Mouse (Mus musculus) embryonic fibroblast, embryonic 13.5 days (primary cell): Measurements from ENCODE around the gene Trim52. TPM values are rescaled to one million over a fixed set of nuclear protein-coding genes. Genes with fewer than 3 reads are reported as not detected.
"Not testable (repeated sequence)": the region's sequence is repeated elsewhere in the genome, so short reads cannot be mapped to it uniquely, and the experiment has no call there.

Source experiments
- H3K27ac ChIP-seq: 2 replicates; pipeline ENCODE4 v1.5.1; 2012; ENCODE audit warnings: low read length, control low read depth, inconsistent platforms; ENCODE audit not compliant: insufficient read depth
- H3K4me1 ChIP-seq: 2 replicates; pipeline ENCODE4 v1.6.1; 2011; ENCODE audit warnings: low read length; ENCODE audit not compliant: control insufficient read depth, insufficient read depth
- H3K4me3 ChIP-seq: 2 replicates; pipeline ENCODE4 v1.5.1; 2011; ENCODE audit warnings: mild to moderate bottlenecking, control low read depth, low read length; ENCODE audit not compliant: insufficient read depth
- CTCF ChIP-seq: IDR thresholded peaks from 2 replicates; pipeline ENCODE4 v1.5.1; 2011; ENCODE audit warnings: mild to moderate bottlenecking, control low read depth, low read length, moderate library complexity, borderline replicate concordance; ENCODE audit not compliant: insufficient read depth
- POLR2A ChIP-seq: IDR thresholded peaks from 2 replicates; pipeline ENCODE4 v1.6.1; 2011; ENCODE audit warnings: low read depth, mild to moderate bottlenecking, control low read depth, low read length, moderate library complexity
- polyA plus RNA-seq: library from polyadenylated mRNA; stranded (reverse); fragments of >200 nt; gene quantifications from 2 replicates; pipeline ENCODE4 v1.2.4, GENCODE M21; 2011; ENCODE audit warnings: low read depth; ENCODE audit not compliant: missing spikeins, insufficient read length

The Trim52 gene
- polyA plus RNA-seq, 1 experiment: not detected

- no peak overlapping the region for H3K27ac ChIP-seq
- H3K4me1 ChIP-seq: no peaks in the 10 kb centered on the region
- H3K4me3 ChIP-seq: no peak overlapping the region
- TF ChIP-seq POLR2A (no peak), CTCF (no peak)
Observed at GRCm38 (mm10) chr14:106154879-106155576, 49.0 kb downstream of the Trim52 start.

GRCm38 (mm10) chr14:106156533-106156932, 50.5 kb downstream of the Trim52 start:
- TF ChIP-seq CTCF (no peak), POLR2A (no peak)

GRCm38 (mm10) chr14:106162331-106162730, 56.3 kb downstream of the Trim52 start:
- TF ChIP-seq POLR2A (no peak), CTCF (no peak)
- Histone ChIP-seq H3K27ac (peak overlapping the region; percentile 92), H3K4me3 (no peak overlapping the region), H3K4me1 (no peaks in the 10 kb centered on the region)

More at GRCm38 (mm10) chr14:106156533-106156932, 50.5 kb downstream of the Trim52 start:
- H3K4me3 ChIP-seq: no peak overlapping the region
- no peak overlapping the region for H3K27ac ChIP-seq
- H3K4me1 ChIP-seq: no peaks in the 10 kb centered on the region

GRCm38 (mm10) chr14:106163196-106163595, 57.2 kb downstream of the Trim52 start:
- no peak for TF ChIP-seq POLR2A
- TF ChIP-seq CTCF: no peak
- H3K27ac ChIP-seq: peak overlapping the region; percentile 77
- no peak overlapping the region for H3K4me3 ChIP-seq
- no peaks in the 10 kb centered on the region for H3K4me1 ChIP-seq

- H3K4me1 ChIP-seq, H3K27ac ChIP-seq, H3K4me3 ChIP-seq: not testable (repeated sequence)
Observed at GRCm38 (mm10) chr14:106163933-106164332, 57.9 kb downstream of the Trim52 start.

GRCm38 (mm10) chr14:106176879-106177278, 70.9 kb downstream of the Trim52 start:
- TF ChIP-seq CTCF (no peak), POLR2A (no peak)
- Histone ChIP-seq H3K4me3 (no peak overlapping the region), H3K4me1 (peaks cover 3% of the 10 kb centered on the region; the same call in 1 of the 2 replicates), H3K27ac (no peak overlapping the region)

GRCm38 (mm10) chr14:106178245-106178644, 72.2 kb downstream of the Trim52 start:
- Histone ChIP-seq H3K27ac (no peak overlapping the region), H3K4me1 (peaks cover 3% of the 10 kb centered on the region; the same call in 1 of the 2 replicates), H3K4me3 (no peak overlapping the region)
- no peak for TF ChIP-seq CTCF

- no peak for TF ChIP-seq CTCF
- no peak for TF ChIP-seq POLR2A
- Histone ChIP-seq H3K4me3 (no peak overlapping the region), H3K4me1 (peaks cover 3% of the 10 kb centered on the region; the same call in 1 of the 2 replicates), H3K27ac (no peak overlapping the region)
Observed at GRCm38 (mm10) chr14:106179102-106179727, 73.2 kb downstream of the Trim52 start.

GRCm38 (mm10) chr14:106179728-106180125, 73.7 kb downstream of the Trim52 start:
- Histone ChIP-seq H3K4me1 (peaks cover 3% of the 10 kb centered on the region; the same call in 1 of the 2 replicates), H3K4me3 (no peak overlapping the region), H3K27ac (no peak overlapping the region)
- TF ChIP-seq POLR2A: no peak
- no peak for TF ChIP-seq CTCF

- peaks cover 3% of the 10 kb centered on the region; the same call in 1 of the 2 replicates for H3K4me1 ChIP-seq
- no peak overlapping the region for H3K4me3 ChIP-seq
- no peak for TF ChIP-seq POLR2A
- no peak for TF ChIP-seq CTCF
- no peak overlapping the region for H3K27ac ChIP-seq
Observed at GRCm38 (mm10) chr14:106180616-106181015, 74.6 kb downstream of the Trim52 start.
